Mouse (Mus musculus) monocyte, adult 2 months (primary cell): Measurements from ENCODE around the gene Trdmt1.

ENCODE experiments used
- DNase-seq, 2 experiments: peaks; one replicate each; pipeline ENCODE4 v3.0.0; 2022; ENCODE audit warnings: low spot score in 2 of 2, low read depth in 1 of 2

Trdmt1 gene

DNA sequence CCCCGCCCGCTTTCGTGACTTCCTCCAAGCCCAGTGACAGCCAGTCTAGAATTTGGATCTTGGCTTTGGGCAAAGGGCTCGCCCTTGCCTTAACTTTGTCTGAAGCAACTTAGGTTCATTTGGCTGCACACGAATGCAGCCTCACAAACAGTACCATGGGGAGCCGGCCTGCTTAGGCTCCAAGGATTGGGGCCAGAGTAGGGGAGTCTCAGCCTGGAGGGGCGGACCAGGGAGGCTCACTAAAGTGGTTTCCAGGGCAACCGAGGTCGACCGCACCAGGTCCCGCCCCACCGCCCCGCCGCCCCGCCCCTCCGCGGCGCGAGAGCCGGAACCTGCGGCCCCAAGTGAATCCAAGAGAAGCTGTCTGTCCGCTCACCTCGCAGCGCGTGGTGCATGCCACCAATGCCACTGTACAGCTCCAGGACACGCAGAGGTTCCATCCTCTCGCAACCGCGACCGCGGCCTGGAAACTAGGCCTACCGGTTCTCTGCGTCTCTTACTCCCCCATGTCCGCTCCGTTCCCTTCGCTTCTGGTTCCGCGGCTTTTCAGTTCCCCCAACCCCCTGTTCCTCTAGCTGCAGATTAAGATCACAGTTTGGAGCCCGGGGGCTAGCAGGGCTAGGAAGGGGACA is at the start of gene Trdmt1:
TSS of gene Trdmt1 (minus strand) at position 476 of the 632 bp plus-strand sequence.
- peak; percentile 54 to 77 for DNase-seq

DNA sequence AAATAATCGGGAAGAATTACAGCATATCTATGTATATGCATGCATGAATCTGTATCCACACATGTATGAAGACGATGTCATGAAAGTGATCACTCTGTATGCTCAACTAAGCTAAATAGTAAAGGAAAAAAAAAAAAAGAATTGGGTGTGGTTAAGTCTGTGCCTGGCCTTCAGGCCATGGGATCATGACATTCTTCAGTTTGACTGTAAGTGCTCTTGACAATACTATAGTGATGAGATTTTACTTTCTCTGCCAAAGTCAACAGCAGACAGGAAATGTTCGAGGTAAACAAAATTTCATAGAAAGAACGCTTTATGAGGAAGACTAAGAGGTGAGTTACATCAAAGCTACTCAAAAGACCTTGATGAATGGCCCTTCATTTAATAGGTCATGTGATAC is 48.9 kb upstream of the Trdmt1 start:
- no peak for DNase-seq

DNA sequence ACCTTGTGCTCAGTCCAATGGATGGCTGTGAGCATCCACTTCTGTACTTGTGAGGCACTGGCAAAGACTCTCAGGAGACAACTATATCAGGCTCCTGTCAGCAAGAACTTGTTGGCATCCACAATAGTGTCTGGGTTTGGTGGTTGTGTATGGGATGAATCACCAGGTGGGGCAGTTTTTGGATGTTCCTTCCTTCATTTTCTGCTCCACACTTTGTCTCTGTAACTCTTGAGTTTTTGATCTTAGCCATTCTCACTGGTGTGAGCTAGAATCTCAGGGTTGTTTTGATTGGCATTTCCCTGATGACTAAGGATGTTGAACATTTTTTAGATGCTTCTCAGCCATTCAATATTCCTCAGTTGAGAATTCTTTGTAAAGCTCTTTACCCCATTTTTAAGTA is 39.3 kb upstream of the Trdmt1 start:
- peak in 1 of 2 experiments; percentile 24 for DNase-seq

DNA sequence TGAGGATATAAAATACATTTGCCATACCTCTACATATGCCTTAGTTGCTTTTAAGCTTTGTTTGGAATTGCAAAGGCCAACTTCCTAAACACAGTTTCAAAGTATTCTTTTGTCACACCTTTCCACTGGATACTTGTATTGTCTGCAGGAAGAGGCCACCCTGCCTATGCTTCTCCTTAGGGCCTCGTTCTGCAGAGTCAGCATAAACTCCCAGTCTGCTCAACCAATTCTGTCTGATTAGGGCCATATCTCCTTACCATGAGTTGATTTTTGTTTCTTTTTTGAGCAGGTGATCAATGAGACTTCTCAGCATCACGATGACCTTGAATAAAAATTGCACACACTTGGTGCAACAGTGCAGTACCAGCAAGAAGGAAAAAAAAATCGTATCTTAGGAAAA is 37.7 kb upstream of the Trdmt1 start:
- DNase-seq = no peak

GRCm38 (mm10) chr2:13579991-13580390 is 35.5 kb upstream of the Trdmt1 start:
- no peak for DNase-seq

- no peak for DNase-seq
These were observed 34.8 kb upstream of the Trdmt1 start for GRCm38 (mm10) chr2:13579315-13579714.

DNA sequence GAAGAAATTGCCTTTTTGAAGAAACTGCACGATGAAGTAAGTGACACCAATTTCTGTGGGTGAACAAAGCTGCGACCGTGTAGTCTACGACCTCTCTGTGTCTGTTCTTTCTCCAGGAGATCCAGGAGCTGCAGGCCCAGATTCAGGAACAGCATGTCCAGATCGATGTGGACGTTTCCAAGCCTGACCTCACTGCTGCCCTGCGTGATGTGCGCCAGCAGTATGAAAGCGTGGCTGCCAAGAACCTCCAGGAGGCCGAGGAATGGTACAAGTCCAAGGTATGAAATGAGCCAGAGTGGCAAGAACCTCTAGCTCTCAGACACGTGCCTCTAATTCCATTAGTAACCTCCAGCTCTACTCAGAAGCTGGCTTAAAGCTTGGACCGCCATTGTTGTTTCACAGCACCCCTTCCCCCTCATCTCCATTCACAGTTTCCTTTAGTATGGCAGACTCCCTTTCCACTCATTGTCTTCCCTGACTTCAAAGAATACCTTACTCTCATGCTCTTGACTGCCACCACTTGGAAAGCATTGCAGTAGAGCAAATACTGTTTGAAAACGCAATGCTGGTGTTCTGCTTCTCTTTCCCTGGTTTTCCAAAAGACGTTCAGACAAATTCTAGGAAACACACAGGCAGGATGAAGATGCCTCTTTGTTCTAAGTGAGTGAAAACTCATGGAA is 34.1 kb upstream of the Trdmt1 start:
- no peak for DNase-seq

DNA sequence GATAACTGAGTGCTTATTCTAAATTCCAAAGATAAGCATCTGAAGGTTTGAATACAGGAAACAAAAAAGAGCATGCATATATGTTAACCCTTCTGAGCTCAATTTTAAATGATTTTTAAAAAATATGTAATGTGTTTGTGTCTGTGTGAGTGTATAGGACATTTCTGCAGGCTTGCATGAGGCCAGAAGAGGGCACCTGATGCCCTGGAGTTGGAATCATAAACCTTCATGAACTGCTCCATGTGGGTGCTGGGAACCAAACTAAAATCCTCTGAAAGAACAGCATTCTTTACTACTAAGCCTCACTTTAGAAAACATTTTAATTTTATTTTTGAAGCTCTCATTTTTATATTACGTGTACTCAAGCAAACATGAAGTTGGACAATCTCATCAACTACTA is 32.9 kb upstream of the Trdmt1 start:
- no peak for DNase-seq

GRCm38 (mm10) chr2:13575926-13576325 is 31.5 kb upstream of the Trdmt1 start:
- DNase-seq = no peak

DNA sequence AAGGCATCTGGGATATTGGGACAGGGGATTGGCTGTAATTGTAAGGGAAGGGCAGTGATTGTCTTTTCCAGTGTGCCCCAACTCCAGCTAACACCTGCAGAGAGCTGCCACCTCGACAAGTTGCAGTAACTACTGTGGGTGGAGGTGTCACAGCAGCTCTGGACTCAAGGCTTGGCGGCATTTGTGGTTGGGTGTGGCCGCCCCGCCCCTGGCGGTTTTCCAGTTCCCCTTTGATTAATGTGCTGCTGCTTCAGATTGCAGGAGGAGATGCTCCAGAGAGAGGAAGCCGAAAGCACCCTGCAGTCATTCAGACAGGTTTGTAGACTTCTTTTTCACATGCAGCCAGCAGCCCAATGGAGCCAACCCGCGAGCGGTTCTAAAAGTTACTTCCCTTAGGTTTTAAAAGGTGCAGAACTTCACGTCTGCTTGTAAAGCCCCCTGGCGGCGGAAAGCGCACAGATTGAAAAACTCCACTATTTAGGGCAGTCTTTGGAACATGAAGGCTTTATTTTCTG is 30.9 kb upstream of the Trdmt1 start:
- DNase-seq = peak; percentile 60 to 75

- peak in 1 of 2 experiments; percentile 36 for DNase-seq
These were observed 30.3 kb upstream of the Trdmt1 start for GRCm38 (mm10) chr2:13574801-13575150.

DNA sequence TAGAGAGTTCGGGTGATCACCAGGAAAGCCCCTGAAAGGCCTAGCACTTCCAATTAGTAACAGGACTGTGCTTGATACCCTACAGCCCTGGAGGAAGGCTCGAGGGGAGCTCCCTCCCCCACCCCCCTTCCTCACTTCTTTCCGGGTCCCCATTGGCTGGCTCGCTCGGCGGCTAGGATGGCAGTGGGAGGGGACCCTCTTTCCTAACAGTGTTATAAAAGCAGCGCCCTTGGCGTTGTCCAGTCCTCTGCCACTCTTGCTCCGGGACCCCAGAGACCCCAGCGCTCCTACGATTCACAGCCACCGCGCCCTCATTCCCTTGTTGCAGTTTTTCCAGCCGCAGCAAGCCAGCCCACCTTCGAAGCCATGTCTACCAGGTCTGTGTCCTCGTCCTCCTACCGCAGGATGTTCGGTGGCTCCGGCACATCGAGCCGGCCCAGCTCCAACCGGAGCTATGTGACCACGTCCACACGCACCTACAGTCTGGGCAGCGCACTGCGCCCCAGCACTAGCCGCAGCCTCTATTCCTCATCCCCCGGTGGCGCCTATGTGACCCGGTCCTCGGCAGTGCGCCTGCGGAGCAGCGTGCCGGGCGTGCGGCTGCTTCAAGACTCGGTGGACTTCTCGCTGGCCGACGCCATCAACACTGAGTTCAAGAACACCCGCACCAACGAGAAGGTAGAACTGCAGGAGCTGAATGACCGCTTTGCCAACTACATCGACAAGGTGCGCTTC is 29.8 kb upstream of the Trdmt1 start:
- peak; percentile 78 to 81 for DNase-seq

- DNase-seq = peak; percentile 71 to 74
These were observed 29.1 kb upstream of the Trdmt1 start, which contains the start of gene Vim for GRCm38 (mm10) chr2:13573408-13574065. Gene Vim, plus strand, starts transcription at chr2:13573927.

DNA sequence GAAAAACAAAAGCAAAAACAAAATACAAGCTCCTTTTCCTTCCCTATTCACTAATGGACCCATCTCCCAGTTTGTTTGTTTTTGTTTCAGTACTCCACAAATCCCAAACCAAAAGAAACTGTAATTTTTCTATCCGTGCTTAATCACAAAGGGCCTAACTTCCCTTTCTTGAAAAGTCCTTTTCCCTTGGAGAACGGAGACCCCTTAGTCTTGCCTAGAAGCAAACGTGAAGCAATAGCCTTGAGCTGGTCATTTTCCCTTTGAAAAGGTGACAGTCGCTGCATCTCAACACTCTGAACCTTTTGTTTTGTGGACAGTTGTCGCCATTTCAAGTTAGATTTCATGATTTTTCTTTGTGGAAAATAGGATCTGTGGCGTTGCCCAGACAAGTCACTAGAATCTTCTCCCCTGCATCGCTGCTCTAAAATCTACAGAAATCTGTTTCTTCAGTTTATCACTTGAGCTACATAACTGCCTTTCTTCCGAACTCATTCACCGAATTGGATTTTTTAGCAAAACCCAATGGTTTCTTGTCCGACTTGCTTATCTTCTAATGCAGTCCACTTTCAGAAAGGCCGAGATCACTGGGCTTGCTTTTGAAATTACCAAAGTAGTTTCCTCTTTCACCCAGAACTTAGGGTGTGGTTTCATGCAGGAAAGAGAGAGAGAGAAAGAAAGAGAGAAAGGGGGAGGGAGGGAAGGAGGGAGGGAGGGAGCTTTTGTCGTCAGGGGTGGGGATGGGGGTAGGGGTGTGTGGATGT is 28.4 kb upstream of the Trdmt1 start:
- DNase-seq = no peak

DNA sequence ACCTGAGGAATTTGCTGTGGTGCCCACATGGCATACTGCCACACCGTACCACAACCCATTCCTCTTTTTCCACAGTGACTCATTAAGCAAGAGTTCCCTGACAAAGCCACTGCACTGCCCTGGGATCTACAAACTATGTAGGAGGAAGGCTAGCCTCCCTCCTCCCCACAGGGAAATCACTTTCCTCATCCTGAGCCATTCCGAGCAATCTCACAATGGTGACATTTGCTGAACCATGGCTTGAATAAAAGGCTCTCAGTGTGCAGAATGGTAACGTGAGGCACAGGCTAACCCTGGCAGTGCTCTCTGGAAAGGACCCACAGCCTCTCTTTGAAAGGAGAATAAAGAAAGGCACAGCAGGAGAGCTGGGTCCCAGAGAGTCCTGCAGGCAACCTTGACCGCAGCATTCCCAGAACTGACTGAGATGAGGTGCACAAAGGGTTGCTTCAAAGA is 27.7 kb upstream of the Trdmt1 start:
- DNase-seq = no peak

DNA sequence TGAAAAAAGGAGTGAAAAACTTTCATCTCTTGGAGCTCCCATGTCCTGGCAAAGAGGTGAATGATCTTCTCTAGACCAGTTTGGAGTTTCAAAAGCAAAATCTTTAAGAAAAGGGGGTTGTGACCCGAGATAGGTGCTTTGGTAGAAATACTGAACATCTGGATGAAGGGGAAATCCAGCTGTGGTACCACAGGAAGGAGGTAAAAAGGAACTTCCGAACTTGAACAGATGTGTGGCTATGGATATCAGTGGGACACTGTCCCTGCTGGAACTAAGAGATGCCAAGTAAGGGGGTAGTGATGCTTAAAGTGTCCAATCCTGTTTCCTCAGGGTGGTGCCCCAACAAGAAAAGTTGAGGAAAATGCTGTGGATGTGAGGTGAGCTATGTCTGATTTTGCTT is 25.7 kb upstream of the Trdmt1 start:
- DNase-seq = no peak

DNA sequence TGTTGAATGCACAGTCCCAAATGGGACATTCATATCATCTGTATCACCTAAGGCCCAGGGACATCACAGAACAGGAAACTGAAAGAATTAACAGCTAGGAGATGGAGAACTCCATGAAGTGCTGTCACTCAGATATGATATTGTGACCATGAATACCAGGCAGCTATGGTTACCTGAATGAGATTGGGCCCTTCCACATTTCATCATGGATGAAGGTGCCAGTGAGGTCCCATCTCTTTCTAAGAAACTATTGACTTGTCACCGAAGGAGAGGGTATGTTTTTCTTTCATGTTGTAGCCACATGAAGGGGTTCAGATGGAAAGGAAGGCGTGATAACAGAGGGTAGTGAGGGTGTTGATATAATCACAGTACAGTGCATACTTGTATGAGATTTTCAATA is 15.9 kb upstream of the Trdmt1 start:
- DNase-seq = no peak

DNA sequence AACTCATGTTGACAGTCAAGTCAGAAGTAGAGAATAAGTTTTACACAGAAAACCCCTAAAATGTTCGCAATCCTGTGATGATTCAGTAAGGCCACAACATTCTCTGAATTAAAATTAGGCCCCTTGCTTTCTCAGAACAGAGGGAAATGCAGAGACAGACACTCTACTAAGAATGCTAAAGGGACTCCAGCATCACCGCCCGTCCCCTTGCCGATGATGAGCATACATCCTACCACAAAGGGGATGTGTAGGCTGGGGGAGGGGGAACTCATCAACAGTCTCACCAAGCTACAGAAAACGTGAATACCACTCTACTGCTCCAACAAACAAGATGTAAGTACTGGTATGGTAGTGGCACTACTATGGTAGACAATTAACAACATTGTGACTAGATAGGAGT is 15.3 kb upstream of the Trdmt1 start:
- no peak for DNase-seq

- DNase-seq = no peak
These were observed 14.8 kb upstream of the Trdmt1 start for GRCm38 (mm10) chr2:13559303-13559702.

- DNase-seq = peak; percentile 66 to 80
These were observed 14.3 kb upstream of the Trdmt1 start for GRCm38 (mm10) chr2:13558607-13559262.
